In genomic region chr1:66320378-66321135, GRCm38 (mm10) we compare ENCODE assay signal across 13 mouse cellular contexts.
DNase-seq lines count a peak whose midpoint lies in the region; ATAC-seq and TF ChIP-seq lines count a peak whose summit lies in the region.
"Had no signal": no experiment of that assay in that cellular context is flagged by ENCODE, and none has a peak within 500 bp of the region (broad histone marks: within the 10 kb centered on the region; RNA-seq: fewer than 3 reads in every experiment).

No protein-coding gene starts in this region.

- TF ChIP-seq CTCF in hindbrain, postnatal 0 days (IDR thresholded peaks at IDR 0.05; ENCODE audit: low read depth), result no peak

- H3K27ac ChIP-seq in embryonic facial prominence, embryonic 14.5 days (replicated peaks; ENCODE audit: low read depth, low read length), result no peak overlapping the region
- H3K27ac ChIP-seq in hindbrain, postnatal 0 days, result peak overlapping the region; percentile 94
- H3K27ac ChIP-seq: stomach, postnatal 0 days had no signal

- peak; percentile 26 to 35 for DNase-seq in left cerebral cortex, postnatal 10 days (ENCODE audit: extremely low spot score in 1 of 2, low spot score in 2 of 2)
- DNase-seq in left cerebral cortex, adult 8-10 months (ENCODE audit: low spot score in 2 of 2), result no peak
- peak; percentile 20 for DNase-seq in embryonic facial prominence, embryonic 14.5 days (ENCODE audit: low spot score)
- peak; percentile 75 for DNase-seq in hindbrain, postnatal 0 days (ENCODE audit: low spot score)
- peak; percentile 50 for DNase-seq in retina, embryonic 14.5 days (ENCODE audit: low spot score)
- no peak for DNase-seq in ovary, postnatal 10 days (ENCODE audit: low spot score)
- no peak for DNase-seq in heart, postnatal 14 days
- DNase-seq: adrenal gland, postnatal 25 days; kidney, adult 11 months; lung, postnatal 10 days had no signal

- no peaks in the 10 kb centered on the region for H3K36me3 ChIP-seq in embryonic facial prominence, embryonic 14.5 days (ENCODE audit: control insufficient read depth, insufficient read depth, low read length)
- no peaks in the 10 kb centered on the region for H3K36me3 ChIP-seq in hindbrain, postnatal 0 days (ENCODE audit: insufficient read depth, low read length)
- H3K36me3 ChIP-seq: embryonic facial prominence, embryonic 12.5 days had no signal

- no peaks in the 10 kb centered on the region for H3K27me3 ChIP-seq in embryonic facial prominence, embryonic 14.5 days (replicated peaks; ENCODE audit: control insufficient read depth, insufficient read depth, low read length)
- H3K27me3 ChIP-seq in hindbrain, postnatal 0 days (ENCODE audit: insufficient read depth, low read length), result no peaks in the 10 kb centered on the region
- H3K27me3 ChIP-seq: embryonic facial prominence, embryonic 12.5 days had no signal

- intact Hi-C loops in left cerebral cortex, postnatal 10 days (cut with DNase I), result loop anchor here (5.0 kb wide), 1 partner anchor 123 kb away; no protein-coding TSS in a partner anchor
- intact Hi-C loops in heart, postnatal 14 days (cut with DNase I), result no loop called here

- H3K4me3 ChIP-seq in embryonic facial prominence, embryonic 14.5 days (ENCODE audit: low read depth, low read length), result no peak overlapping the region
- H3K4me3 ChIP-seq in hindbrain, postnatal 0 days (ENCODE audit: low read length), result peak overlapping the region; percentile 62; the same call in 1 of the 2 replicates
- H3K4me3 ChIP-seq: embryonic facial prominence, embryonic 12.5 days had no signal

- no peak overlapping the region for H3K4me2 ChIP-seq in embryonic facial prominence, embryonic 14.5 days (ENCODE audit: low read depth, low read length)
- H3K4me2 ChIP-seq in hindbrain, postnatal 0 days (ENCODE audit: low read depth, low read length), result peak overlapping the region; percentile 62
- H3K4me2 ChIP-seq: embryonic facial prominence, embryonic 12.5 days had no signal

- H3K9me3 ChIP-seq in embryonic facial prominence, embryonic 14.5 days (ENCODE audit: control insufficient read depth, low read length), result no peaks in the 10 kb centered on the region
- no peaks in the 10 kb centered on the region for H3K9me3 ChIP-seq in hindbrain, postnatal 0 days (ENCODE audit: low read length)
- H3K9me3 ChIP-seq: embryonic facial prominence, embryonic 12.5 days had no signal

- H3K9ac ChIP-seq in embryonic facial prominence, embryonic 14.5 days (ENCODE audit: low read depth, low read length), result no peak overlapping the region
- H3K9ac ChIP-seq in hindbrain, postnatal 0 days (replicated peaks; ENCODE audit: low read length), result peak overlapping the region; percentile 82
- H3K9ac ChIP-seq: embryonic facial prominence, embryonic 12.5 days had no signal

- no peaks in the 10 kb centered on the region; the same call in 1 of the 2 replicates for H3K4me1 ChIP-seq in embryonic facial prominence, embryonic 14.5 days (ENCODE audit: control insufficient read depth, insufficient read depth, low read length)
- peaks cover 9% of the 10 kb centered on the region; the same call in 1 of the 2 replicates for H3K4me1 ChIP-seq in hindbrain, postnatal 0 days (ENCODE audit: insufficient read depth, low read length)

- WGBS in embryonic facial prominence, embryonic 14.5 days, result 81% methylated on average over 2 of the region's 2 CpGs
- WGBS in hindbrain, postnatal 0 days, result 31% methylated on average over 2 of the region's 2 CpGs

- ATAC-seq in embryonic facial prominence, embryonic 14.5 days (ENCODE audit: low read depth), result 0 out of 2 replicates have a peak, but pooled peaks have one; percentile 16
- ATAC-seq in hindbrain, postnatal 0 days, result peak; percentile 47
- no peak for ATAC-seq in cerebellum, adult (ENCODE audit: insufficient number of reproducible peaks, low FRiP score, low TSS enrichment)

Comparison
In these comparisons a context has a peak if more than half of its experiments do, and no peak if none do; other contexts are left out.
1. DNase-seq: peak in left cerebral cortex, postnatal 10 days (2 of 2), embryonic facial prominence, embryonic 14.5 days (single experiment), hindbrain, postnatal 0 days (single experiment) and retina, embryonic 14.5 days (single experiment); none in left cerebral cortex, adult 8-10 months (0 of 2), ovary, postnatal 10 days (single experiment) and heart, postnatal 14 days (0 of 2).